Mouse (Mus musculus): ENCODE results near the gene Trmt5. TPM values are rescaled to one million over a fixed set of nuclear protein-coding genes. Genes with fewer than 3 reads are reported as not detected.
A peak's percentile ranks its signal among the peaks of the same experiment; 100 is the strongest.

Trmt5 gene
- polyA plus RNA-seq, 1 experiment from 2014 or later = 18.0 TPM

DNA sequence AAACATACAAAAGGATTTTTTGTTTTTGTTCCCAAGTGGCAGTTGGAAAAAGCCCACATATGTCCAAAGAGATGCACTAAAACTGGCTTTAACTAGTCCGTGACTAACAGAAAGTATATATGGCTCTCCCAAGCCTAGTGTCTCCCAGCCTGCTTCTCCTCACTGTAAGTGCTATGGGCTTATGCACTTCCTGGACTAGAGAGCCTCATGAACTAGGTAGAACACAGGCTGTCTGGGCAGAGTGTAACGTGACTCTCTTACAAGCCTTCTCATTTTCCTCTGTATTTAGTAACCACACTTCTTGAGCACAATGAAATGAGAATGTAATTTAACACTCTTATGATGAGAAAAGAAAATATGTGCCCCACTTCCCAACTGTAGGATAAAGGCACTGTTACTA lies 22.2 kb upstream of the Trmt5 start:
- Histone ChIP-seq H3K9ac (no peak overlapping the region), H3K36me3 (no peaks in the 10 kb centered on the region), H3K27me3 (no peaks in the 10 kb centered on the region), H3K27ac (no peak overlapping the region), H3K9me3 (no peaks in the 10 kb centered on the region), H3K4me3 (no peak overlapping the region), H3K4me2 (no peak overlapping the region), H3K4me1 (no peaks in the 10 kb centered on the region)
- WGBS = 70% methylated on average over 2 of the region's 2 CpGs
- no peak for ATAC-seq (ENCODE audit: borderline replicate concordance, extremely low read depth, low FRiP score, low TSS enrichment)

- no peak for ATAC-seq (ENCODE audit: borderline replicate concordance, extremely low read depth, low FRiP score, low TSS enrichment)
- Histone ChIP-seq H3K4me1 (no peaks in the 10 kb centered on the region), H3K4me2 (no peak overlapping the region), H3K4me3 (no peak overlapping the region), H3K9me3 (no peaks in the 10 kb centered on the region), H3K27me3 (no peaks in the 10 kb centered on the region), H3K36me3 (no peaks in the 10 kb centered on the region), H3K27ac (no peak overlapping the region), H3K9ac (no peak overlapping the region)
- WGBS = 83% methylated on average over 4 of the region's 4 CpGs
Measured at GRCm38 (mm10) chr12:73307750-73308149, 21.2 kb upstream of the Trmt5 start.

DNA sequence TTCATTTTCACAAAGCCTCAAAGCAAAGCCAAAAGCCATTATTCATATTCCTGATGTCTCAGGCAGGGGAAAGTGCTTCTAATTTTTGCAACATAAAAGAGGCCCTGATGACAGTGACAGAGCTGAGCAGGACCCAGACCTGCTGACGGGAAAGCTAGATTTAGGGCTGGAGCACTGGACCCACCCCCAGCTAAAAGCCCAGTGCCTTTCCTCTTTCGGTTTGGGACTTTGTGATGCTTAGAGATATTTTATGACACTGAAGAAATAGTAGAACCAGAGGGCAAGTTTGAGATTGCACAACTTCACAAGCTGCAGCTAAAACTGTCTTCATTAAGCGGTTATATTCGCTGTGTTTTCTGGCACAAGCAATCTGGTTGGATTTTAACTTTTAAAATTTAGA lies 18.1 kb upstream of the Trmt5 start:
- Histone ChIP-seq H3K4me1 (no peaks in the 10 kb centered on the region), H3K4me3 (no peak overlapping the region), H3K27me3 (no peaks in the 10 kb centered on the region), H3K9me3 (no peaks in the 10 kb centered on the region), H3K27ac (no peak overlapping the region), H3K36me3 (no peaks in the 10 kb centered on the region), H3K4me2 (no peak overlapping the region), H3K9ac (no peak overlapping the region)
- 60% methylated on average over 4 of the region's 4 CpGs for WGBS
- no peak for ATAC-seq (ENCODE audit: borderline replicate concordance, extremely low read depth, low FRiP score, low TSS enrichment)

- no peak overlapping the region for H3K9ac ChIP-seq
- H3K9me3 ChIP-seq = no peaks in the 10 kb centered on the region
- no peak overlapping the region for H3K27ac ChIP-seq
- no peak for ATAC-seq (ENCODE audit: borderline replicate concordance, extremely low read depth, low FRiP score, low TSS enrichment)
- H3K4me1 ChIP-seq = no peaks in the 10 kb centered on the region
- H3K36me3 ChIP-seq = no peaks in the 10 kb centered on the region
- H3K27me3 ChIP-seq = no peaks in the 10 kb centered on the region
- no peak overlapping the region for H3K4me3 ChIP-seq
- 80% methylated on average over 2 of the region's 2 CpGs for whole genome bisulfite sequencing
- H3K4me2 ChIP-seq = no peak overlapping the region
Measured at GRCm38 (mm10) chr12:73300531-73300930, 14.0 kb upstream of the Trmt5 start.

DNA sequence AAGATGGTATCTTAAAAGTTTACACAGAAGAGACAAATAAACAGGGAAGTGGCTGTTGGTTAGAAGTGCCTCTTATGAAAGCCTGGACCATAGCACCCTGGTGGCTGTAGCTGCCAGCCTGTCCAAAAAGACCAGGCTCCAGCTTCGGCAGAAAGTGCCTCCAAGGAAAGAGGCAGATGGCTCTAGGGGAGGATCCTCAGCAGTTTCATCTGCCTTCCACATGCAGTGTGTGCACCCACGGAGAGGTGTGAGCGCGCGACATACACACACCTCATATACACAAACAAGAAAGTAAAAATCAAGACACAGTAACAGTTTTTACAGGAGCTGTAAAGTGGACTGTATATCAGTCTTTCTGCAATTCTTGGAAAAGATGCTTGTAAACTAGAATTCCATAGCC lies 12.1 kb upstream of the Trmt5 start:
- WGBS = 90% methylated on average over 5 of the region's 5 CpGs
- no peaks in the 10 kb centered on the region for H3K9me3 ChIP-seq
- ATAC-seq (ENCODE audit: borderline replicate concordance, extremely low read depth, low FRiP score, low TSS enrichment) = no peak

DNA sequence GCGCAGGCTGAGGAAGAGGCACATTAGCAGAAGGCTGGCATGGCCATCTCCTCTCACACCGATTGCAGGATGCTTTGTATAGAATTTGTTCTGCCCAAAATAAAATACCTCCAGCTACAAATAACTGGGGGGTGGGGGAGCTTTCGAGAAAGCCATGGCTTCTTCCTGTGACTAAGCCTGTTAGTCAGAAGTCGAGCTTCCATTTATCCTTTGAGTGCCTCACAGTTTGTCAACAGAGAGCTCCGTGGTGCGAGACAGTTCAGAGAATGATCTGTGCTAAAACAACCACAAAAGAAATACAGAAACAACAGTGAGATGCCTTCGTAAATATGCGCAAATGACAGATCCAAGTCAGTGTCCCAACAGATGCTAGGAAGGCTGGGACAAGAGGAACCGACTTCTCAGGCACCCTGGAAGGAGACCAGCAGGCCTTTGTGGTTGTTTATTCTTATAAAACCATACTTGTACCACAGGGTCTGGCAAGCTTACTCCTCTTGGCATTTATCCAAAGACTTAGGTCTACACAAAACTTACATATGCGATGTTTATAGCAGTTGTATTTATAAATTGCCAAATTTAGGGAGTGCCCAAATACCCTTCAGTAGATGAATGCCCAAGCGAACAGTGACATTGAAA lies 9.1 kb upstream of the Trmt5 start:
- Histone ChIP-seq H3K36me3 (0 out of 2 replicates have a peak, but pooled peaks cover 3% of the 10 kb centered on the region), H3K9ac (no peak overlapping the region), H3K27me3 (no peaks in the 10 kb centered on the region), H3K27ac (peak overlapping the region; percentile 11; the same call in 1 of the 2 replicates), H3K4me3 (no peak overlapping the region), H3K4me2 (no peak overlapping the region), H3K4me1 (peaks cover 13% of the 10 kb centered on the region; the same call in 1 of the 2 replicates), H3K9me3 (no peaks in the 10 kb centered on the region)
- 46% methylated on average over 11 of the region's 11 CpGs for WGBS
- peak; percentile 69; the same call in 1 of the 2 replicates for ATAC-seq (ENCODE audit: borderline replicate concordance, extremely low read depth, low FRiP score, low TSS enrichment)

More for the DNA sequence above, 12.1 kb upstream of the Trmt5 start:
- Histone ChIP-seq H3K4me1 (peaks cover 13% of the 10 kb centered on the region; the same call in 1 of the 2 replicates), H3K4me3 (no peak overlapping the region), H3K27me3 (no peaks in the 10 kb centered on the region), H3K4me2 (no peak overlapping the region), H3K9ac (no peak overlapping the region), H3K36me3 (0 out of 2 replicates have a peak, but pooled peaks cover 3% of the 10 kb centered on the region), H3K27ac (no peak overlapping the region)

- no peak for ATAC-seq (ENCODE audit: borderline replicate concordance, extremely low read depth, low FRiP score, low TSS enrichment)
- Histone ChIP-seq H3K9me3 (no peaks in the 10 kb centered on the region), H3K27ac (0 out of 2 replicates have a peak overlapping the region, but pooled peaks have one; percentile 11), H3K4me1 (peaks cover 13% of the 10 kb centered on the region; the same call in 1 of the 2 replicates), H3K27me3 (no peaks in the 10 kb centered on the region), H3K9ac (no peak overlapping the region), H3K36me3 (0 out of 2 replicates have a peak, but pooled peaks cover 3% of the 10 kb centered on the region), H3K4me3 (no peak overlapping the region), H3K4me2 (no peak overlapping the region)
Measured at GRCm38 (mm10) chr12:73294884-73295283, 8.4 kb upstream of the Trmt5 start.

DNA sequence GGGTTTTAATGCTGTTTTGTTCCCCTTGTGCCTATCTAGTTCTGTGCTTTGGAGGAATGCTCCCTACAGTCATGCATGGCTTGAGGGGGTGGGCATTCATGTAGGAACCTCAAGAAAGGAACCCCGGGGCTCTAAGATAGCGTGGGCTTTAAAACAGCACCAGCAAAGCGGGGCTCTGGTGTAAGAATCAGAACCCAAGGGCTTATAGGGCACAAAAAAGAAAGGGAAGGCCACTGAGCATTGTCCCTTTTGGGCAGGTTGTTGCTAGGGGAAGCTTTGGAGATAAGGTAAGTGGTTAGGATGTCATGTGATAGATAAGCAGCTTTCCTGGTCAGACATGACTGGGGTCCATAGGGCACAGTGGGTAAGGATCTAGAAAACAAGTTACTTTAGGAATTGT lies 2.1 kb upstream of the Trmt5 start:
- Histone ChIP-seq H3K36me3 (0 out of 2 replicates have a peak, but pooled peaks cover 1% of the 10 kb centered on the region), H3K27ac (no peak overlapping the region)
- 95% methylated on average over 3 of the region's 3 CpGs for WGBS

DNA sequence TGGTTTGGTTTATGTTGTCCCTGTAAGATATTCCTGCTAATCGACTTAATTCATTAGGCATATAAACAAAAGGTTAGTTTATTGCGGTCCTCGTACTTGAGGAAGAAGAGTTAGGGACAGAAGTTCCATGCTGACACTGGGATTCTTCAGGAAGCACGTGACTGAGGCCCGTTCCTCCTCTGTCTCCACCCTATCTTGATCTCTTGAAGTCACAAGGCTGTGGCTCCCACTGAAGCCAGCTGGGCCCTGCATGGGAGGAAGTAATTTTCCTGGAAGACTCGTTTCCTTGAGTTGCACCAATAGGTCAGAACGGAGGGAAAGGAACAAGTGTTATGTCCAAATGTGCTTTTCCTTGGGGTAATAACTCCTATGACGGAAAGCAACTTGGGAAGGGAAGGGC lies 1.1 kb upstream of the Trmt5 start:
- Histone ChIP-seq H3K4me1 (peaks cover 9% of the 10 kb centered on the region), H3K27ac (no peak overlapping the region), H3K9ac (no peak overlapping the region), H3K36me3 (0 out of 2 replicates have a peak, but pooled peaks cover 4% of the 10 kb centered on the region), H3K4me3 (peak overlapping the region; percentile 70), H3K27me3 (no peaks in the 10 kb centered on the region), H3K4me2 (peak overlapping the region; percentile 68), H3K9me3 (no peaks in the 10 kb centered on the region)
- no peak for ATAC-seq (ENCODE audit: borderline replicate concordance, extremely low read depth, low FRiP score, low TSS enrichment)
- WGBS = 59% methylated on average over 8 of the region's 8 CpGs

More for the DNA sequence above, 2.1 kb upstream of the Trmt5 start:
- peaks cover 9% of the 10 kb centered on the region for H3K4me1 ChIP-seq
- ATAC-seq (ENCODE audit: borderline replicate concordance, extremely low read depth, low FRiP score, low TSS enrichment) = no peak
- no peak overlapping the region for H3K4me3 ChIP-seq
- H3K9me3 ChIP-seq = no peaks in the 10 kb centered on the region
- H3K9ac ChIP-seq = no peak overlapping the region
- H3K27me3 ChIP-seq = no peaks in the 10 kb centered on the region
- no peak overlapping the region for H3K4me2 ChIP-seq

DNA sequence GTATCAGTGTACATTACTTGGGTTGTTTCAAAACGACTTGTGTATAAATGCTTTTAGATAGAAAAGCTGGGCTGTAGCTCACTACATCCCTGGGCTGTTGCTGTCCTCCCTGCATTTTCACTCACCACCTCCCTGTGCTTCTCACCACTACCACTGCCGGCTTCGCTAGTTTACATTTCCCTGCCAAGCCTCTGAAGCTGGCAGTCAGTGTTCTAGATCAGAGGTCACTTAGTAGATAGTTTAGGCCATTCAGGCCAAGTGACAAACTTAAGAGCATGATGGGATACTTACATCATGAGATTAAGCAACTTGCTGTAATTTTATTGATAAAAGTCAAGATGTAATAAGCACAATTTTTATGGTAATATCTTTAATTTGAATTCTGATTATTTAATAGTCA lies 11.6 kb downstream of the Trmt5 start:
- ATAC-seq (ENCODE audit: borderline replicate concordance, extremely low read depth, low FRiP score, low TSS enrichment) = no peak
- Histone ChIP-seq H3K9ac (no peak overlapping the region), H3K27ac (no peak overlapping the region), H3K4me2 (no peak overlapping the region), H3K27me3 (no peaks in the 10 kb centered on the region), H3K9me3 (no peaks in the 10 kb centered on the region), H3K4me1 (no peaks in the 10 kb centered on the region), H3K4me3 (no peak overlapping the region), H3K36me3 (peaks cover 24% of the 10 kb centered on the region)
- WGBS = 88% methylated on average over 3 of the region's 3 CpGs

DNA sequence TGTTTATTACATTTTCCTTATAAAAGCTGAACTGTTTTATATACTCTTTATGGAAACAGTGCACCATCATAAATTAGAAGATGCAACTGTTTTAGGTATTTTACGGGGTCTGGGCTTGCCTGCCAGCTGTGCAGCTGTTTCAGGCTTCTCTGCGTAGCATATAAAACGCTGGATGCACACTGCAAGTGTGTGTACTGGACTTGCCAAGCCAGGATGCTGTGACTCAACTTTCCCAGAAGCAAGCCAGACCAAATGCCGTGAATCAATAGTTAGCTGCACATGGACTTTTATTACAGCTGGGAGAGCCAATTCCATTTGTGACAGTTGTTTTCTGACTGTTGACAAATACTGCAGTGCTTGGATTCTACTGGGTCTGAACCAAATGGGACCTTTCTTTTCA lies 16.6 kb downstream of the Trmt5 start:
- no peak overlapping the region for H3K9ac ChIP-seq
- no peaks in the 10 kb centered on the region; the same call in 1 of the 2 replicates for H3K36me3 ChIP-seq
- no peaks in the 10 kb centered on the region for H3K9me3 ChIP-seq
- 73% methylated on average over 4 of the region's 4 CpGs for WGBS
- no peak overlapping the region for H3K27ac ChIP-seq
- no peaks in the 10 kb centered on the region for H3K4me1 ChIP-seq
- H3K4me3 ChIP-seq = no peak overlapping the region
- ATAC-seq (ENCODE audit: borderline replicate concordance, extremely low read depth, low FRiP score, low TSS enrichment) = no peak
- H3K4me2 ChIP-seq = no peak overlapping the region
- H3K27me3 ChIP-seq = no peaks in the 10 kb centered on the region

GRCm38 (mm10) chr12:73269531-73269930 lies 17.0 kb downstream of the Trmt5 start:
- Histone ChIP-seq H3K4me1 (no peaks in the 10 kb centered on the region), H3K4me2 (no peak overlapping the region), H3K27ac (no peak overlapping the region), H3K9ac (no peak overlapping the region), H3K9me3 (no peaks in the 10 kb centered on the region), H3K27me3 (no peaks in the 10 kb centered on the region), H3K36me3 (no peaks in the 10 kb centered on the region; the same call in 1 of the 2 replicates), H3K4me3 (no peak overlapping the region)
- no peak for ATAC-seq (ENCODE audit: borderline replicate concordance, extremely low read depth, low FRiP score, low TSS enrichment)
- 87% methylated on average over 3 of the region's 3 CpGs for WGBS

All from lung, embryonic 15.5 days (tissue).